Mouse (Mus musculus) intestine, embryonic 16.5 days (tissue): ENCODE measurements at regions not wholly inside any gene's neighbourhood (a gene's known extent, or its start where the extent isn't known, plus 50 kb on each side); places are given as distances from the start of the nearest gene placed in this dataset.
A peak's percentile ranks its signal among the peaks of the same experiment; 100 is the strongest.
"Not testable (repeated sequence)": the region's sequence is repeated elsewhere in the genome, so short reads cannot be mapped to it uniquely, and the experiment has no call there.

ENCODE experiments used
- ATAC-seq: fragments of 200-750 bp; cut with Nextera tagmentation; 2 replicates; pipeline ENCODE4 v1.8.0; 2017; ENCODE audit warnings: moderate TSS enrichment, moderate library complexity
- H3K27ac ChIP-seq: fragments of 300-500 bp; sonication (generic); 2 replicates; pipeline ENCODE4 v1.5.1; 2014; ENCODE audit warnings: mild to moderate bottlenecking, low read length
- H3K27me3 ChIP-seq: fragments of 300-500 bp; sonication (generic); replicated peaks from 2 replicates; pipeline ENCODE4 v1.6.1; 2014; ENCODE audit warnings: low read length, control low read depth, mixed read lengths; ENCODE audit not compliant: control insufficient read depth, insufficient read depth
- H3K36me3 ChIP-seq: fragments of 300-500 bp; sonication (generic); 2 replicates; pipeline ENCODE4 v1.6.1; 2014; ENCODE audit warnings: low read length, control low read depth; ENCODE audit not compliant: control insufficient read depth, insufficient read depth
- H3K4me1 ChIP-seq: fragments of 300-500 bp; sonication (generic); 2 replicates; pipeline ENCODE4 v1.6.1; 2014; ENCODE audit warnings: low read length, control low read depth, mixed read lengths; ENCODE audit not compliant: control insufficient read depth, insufficient read depth
- H3K4me2 ChIP-seq: fragments of 300-500 bp; sonication (generic); 2 replicates; pipeline ENCODE4 v1.6.1; 2014; ENCODE audit warnings: low read depth, low read length, control low read depth
- H3K4me3 ChIP-seq: fragments of 300-500 bp; sonication (generic); 2 replicates; pipeline ENCODE4 v1.5.1; 2014; ENCODE audit warnings: mild to moderate bottlenecking, low read length
- H3K9ac ChIP-seq: fragments of 300-500 bp; sonication (generic); 2 replicates; pipeline ENCODE4 v1.6.1; 2014; ENCODE audit warnings: low read depth, low read length
- H3K9me3 ChIP-seq: fragments of 300-500 bp; sonication (generic); 2 replicates; pipeline ENCODE4 v1.6.1; 2016; ENCODE audit warnings: low read length, control low read depth; ENCODE audit not compliant: control insufficient read depth
- WGBS: fragments of 180-500 bp; shearing (Covaris S2); extraction: QIAGEN DNeasy Blood & Tissue Kit; methylation state at CpG from one replicate; pipeline ENCODE4 v1.1.7; 2014; 5-methylcytosine and 5-hydroxymethylcytosine counted together

DNA sequence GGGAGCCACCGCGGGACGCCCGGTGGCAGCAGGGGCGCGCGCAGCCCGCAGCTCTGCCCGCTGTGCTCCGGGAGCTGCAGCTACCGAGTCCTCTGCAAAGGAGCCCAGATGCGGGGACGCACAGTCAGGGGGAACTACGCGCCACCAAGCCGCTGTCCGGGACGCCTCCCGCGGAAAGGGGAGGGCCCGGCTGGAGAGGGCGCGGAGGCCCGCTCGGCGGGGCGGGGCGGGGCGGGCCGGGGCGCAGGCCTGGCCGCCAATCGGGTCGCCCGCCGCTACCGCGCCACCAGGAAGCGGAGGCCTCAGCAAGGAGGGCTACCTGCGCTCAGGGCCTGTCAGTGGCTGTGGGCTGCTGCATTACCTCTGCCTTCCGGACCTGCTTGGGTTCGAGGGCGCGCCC lies 128.1 kb downstream of the 9030624G23Rik start:
- not testable (repeated sequence) for H3K4me1 ChIP-seq, H3K9me3 ChIP-seq, H3K27ac ChIP-seq, H3K27me3 ChIP-seq, H3K4me2 ChIP-seq, H3K36me3 ChIP-seq, H3K9ac ChIP-seq
- peak; percentile 94 for ATAC-seq
- WGBS = no CpG with 5 or more reads among the region's 44 CpGs
- peak overlapping the region; percentile 28 for H3K4me3 ChIP-seq
